Mouse (Mus musculus) embryonic facial prominence, embryonic 12.5 days (tissue): ENCODE results near the gene Vmn1r169. TPM values are rescaled to one million over a fixed set of nuclear protein-coding genes. Genes with fewer than 3 reads are reported as not detected.
"Not testable (repeated sequence)": the region's sequence is repeated elsewhere in the genome, so short reads cannot be mapped to it uniquely, and the experiment has no call there.

Experiments used
- ATAC-seq: fragments of 200-750 bp; cut with Nextera tagmentation; 2 replicates; pipeline ENCODE4 v1.8.0; 2017; ENCODE audit not compliant: insufficient number of reproducible peaks, insufficient read depth, low FRiP score, low TSS enrichment
- H3K27ac ChIP-seq: fragments of 300-500 bp; sonication (generic); 2 replicates; pipeline ENCODE4 v1.5.1; 2016; ENCODE audit warnings: mild to moderate bottlenecking
- H3K27me3 ChIP-seq: fragments of 300-500 bp; sonication (generic); 2 replicates; pipeline ENCODE4 v1.6.1; 2016; ENCODE audit warnings: mild to moderate bottlenecking, moderate library complexity
- H3K36me3 ChIP-seq: fragments of 300-500 bp; sonication (generic); 2 replicates; pipeline ENCODE4 v1.6.1; 2016; ENCODE audit warnings: mild to moderate bottlenecking
- H3K4me1 ChIP-seq: fragments of 300-500 bp; sonication (generic); 2 replicates; pipeline ENCODE4 v1.6.1; 2016
- H3K4me2 ChIP-seq: fragments of 300-500 bp; sonication (generic); replicated peaks from 2 replicates; pipeline ENCODE4 v1.6.1; 2016; ENCODE audit warnings: mild to moderate bottlenecking, moderate library complexity
- H3K4me3 ChIP-seq: fragments of 300-500 bp; sonication (generic); 2 replicates; pipeline ENCODE4 v1.5.1; 2016; ENCODE audit warnings: mild to moderate bottlenecking
- H3K9ac ChIP-seq: fragments of 300-500 bp; sonication (generic); 2 replicates; pipeline ENCODE4 v1.6.1; 2016; ENCODE audit warnings: mild to moderate bottlenecking, moderate library complexity
- H3K9me3 ChIP-seq: fragments of 300-500 bp; sonication (generic); 2 replicates; pipeline ENCODE4 v1.6.1; 2016; ENCODE audit warnings: mild to moderate bottlenecking, moderate library complexity
- WGBS: fragments of 180-500 bp; shearing (Covaris S2); methylation state at CpG from one replicate; pipeline ENCODE4 v1.1.7; 2016; 5-methylcytosine and 5-hydroxymethylcytosine counted together
- polyA plus RNA-seq: library from polyadenylated mRNA; unstranded; fragments of >200 nt; fragmentation: Nextera tagmentation; extraction: Ambion mirVana; gene quantifications from 2 replicates; pipeline ENCODE4 v1.2.1, GENCODE M21; 2016

Gene Vmn1r169
- not detected in 2 replicates for polyA plus RNA-seq

DNA sequence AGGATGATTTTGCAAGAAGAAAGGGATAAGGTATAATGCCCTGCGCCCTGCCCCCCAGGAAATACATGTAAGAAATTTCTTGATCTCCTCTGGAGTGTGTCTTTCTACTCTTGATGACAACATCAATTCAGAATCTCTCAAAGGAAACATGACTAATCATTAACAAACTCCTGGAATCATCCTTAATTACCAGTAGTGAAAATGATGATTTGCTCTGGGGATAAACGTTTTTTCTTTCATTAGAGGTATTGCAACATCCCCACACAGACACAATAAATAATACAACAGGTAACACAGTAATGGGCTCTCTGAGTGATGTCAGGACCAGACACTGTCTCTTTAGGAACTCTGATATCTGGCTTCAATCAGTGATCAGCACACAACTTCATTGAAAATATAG, at the start of gene Vmn1r169:
Gene Vmn1r169, plus strand, starts transcription at position 301 of the 400 bp plus-strand sequence.
- not testable (repeated sequence) for H3K27ac ChIP-seq, H3K36me3 ChIP-seq, H3K4me1 ChIP-seq, H3K4me2 ChIP-seq, H3K9ac ChIP-seq, H3K27me3 ChIP-seq, ATAC-seq, H3K9me3 ChIP-seq, H3K4me3 ChIP-seq
- WGBS = 59% methylated on average over 1 of the region's 2 CpGs

DNA sequence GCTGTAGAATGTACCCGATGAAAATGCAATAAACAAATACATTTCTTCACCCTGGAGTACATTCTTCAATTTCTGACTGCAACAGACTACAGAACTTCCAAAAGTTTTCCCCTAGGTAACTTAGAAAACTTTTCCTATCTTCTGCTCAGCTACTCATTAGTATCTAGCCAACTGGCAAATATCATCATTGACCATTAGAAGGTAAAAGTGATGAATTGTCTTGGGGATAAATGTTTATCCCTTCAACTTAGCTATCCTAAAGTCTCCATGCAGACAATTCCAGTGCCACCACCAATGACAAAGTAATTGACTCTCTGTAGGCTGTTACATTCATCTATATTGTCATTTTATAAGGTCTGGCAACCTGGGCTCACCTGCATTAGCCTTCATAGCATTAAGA, 35.9 kb upstream of the Vmn1r169 start, which contains the start of gene Vmn1r168:
Gene Vmn1r168, plus strand, starts transcription at position 301 of the 400 bp plus-strand sequence.
- WGBS = no CpG with 5 or more reads among the region's 1 CpGs
- not testable (repeated sequence) for H3K4me1 ChIP-seq, ATAC-seq

DNA sequence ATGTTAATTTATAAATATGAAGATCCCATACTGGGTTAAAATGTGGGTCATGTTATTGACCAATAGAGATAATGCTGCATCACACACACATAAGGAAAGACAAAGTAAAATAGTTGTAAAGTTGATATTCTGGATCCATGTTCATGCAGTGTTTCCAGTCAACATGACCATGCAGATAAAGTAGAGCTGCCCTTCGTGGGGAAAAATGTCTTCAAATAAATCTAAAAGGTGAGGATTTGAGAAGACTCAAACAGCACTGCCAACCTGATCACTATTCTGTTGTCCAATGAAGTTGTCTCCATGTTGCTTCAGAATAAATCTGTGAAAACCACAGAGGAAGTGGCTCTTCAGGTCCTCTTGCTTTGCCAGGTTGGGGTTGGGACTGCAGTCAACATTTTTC, 30.5 kb downstream of the Vmn1r169 start, which contains the start of gene Vmn1r170:
Gene Vmn1r170, plus strand, starts transcription at position 301 of the 400 bp plus-strand sequence.
- not testable (repeated sequence) for H3K4me3 ChIP-seq, H3K9me3 ChIP-seq, H3K9ac ChIP-seq, H3K27ac ChIP-seq, H3K4me2 ChIP-seq, ATAC-seq, H3K36me3 ChIP-seq, H3K27me3 ChIP-seq, H3K4me1 ChIP-seq
- 45% methylated on average over 1 of the region's 1 CpGs for WGBS

More for the DNA sequence above, 35.9 kb upstream of the Vmn1r169 start, which contains the start of gene Vmn1r168:
- not testable (repeated sequence) for H3K9ac ChIP-seq, H3K4me2 ChIP-seq, H3K27ac ChIP-seq, H3K4me3 ChIP-seq, H3K27me3 ChIP-seq, H3K36me3 ChIP-seq, H3K9me3 ChIP-seq

Other genes with a start within 250 kb of the Vmn1r169 start
- not detected in 2 replicates for gene Nlrp5, start 189.6 kb upstream of the Vmn1r169 start, polyA plus RNA-seq
- gene Vmn1r167, start 68.3 kb upstream of the Vmn1r169 start, polyA plus RNA-seq = not detected in 2 replicates
- gene Vmn1r168, start 35.8 kb upstream of the Vmn1r169 start, polyA plus RNA-seq = not detected in 2 replicates
- not detected in 2 replicates for gene Vmn1r170, start 30.6 kb downstream of the Vmn1r169 start, polyA plus RNA-seq
- not detected in 2 replicates for gene Vmn1r171, start 55.2 kb downstream of the Vmn1r169 start, polyA plus RNA-seq
- gene Vmn1r172, start 82.8 kb downstream of the Vmn1r169 start, polyA plus RNA-seq = not detected in 2 replicates
- not detected in 2 replicates for gene Vmn1r173, start 125.2 kb downstream of the Vmn1r169 start, polyA plus RNA-seq
- gene Vmn1r174, start 176.7 kb downstream of the Vmn1r169 start, polyA plus RNA-seq = not detected in 2 replicates
- not detected in 2 replicates for gene Vmn1r175, start 235.1 kb downstream of the Vmn1r169 start, polyA plus RNA-seq